Mouse (Mus musculus) ES-Bruce4 (cell line): ENCODE data around the gene Itsn1. TPM values are rescaled to one million over a fixed set of nuclear protein-coding genes. Genes with fewer than 3 reads are reported as not detected.

Source experiments
- H3K27ac ChIP-seq: 2 replicates; pipeline ENCODE4 v1.5.1; 2012; ENCODE audit warnings: low read length, inconsistent platforms; ENCODE audit not compliant: insufficient read depth
- H3K27me3 ChIP-seq: 2 replicates; pipeline ENCODE4 v1.6.1; 2012; ENCODE audit warnings: mild to moderate bottlenecking, low read length, inconsistent platforms; ENCODE audit not compliant: control insufficient read depth, poor library complexity, insufficient read depth, severe bottlenecking
- H3K36me3 ChIP-seq: 2 replicates; pipeline ENCODE4 v1.6.1; 2012; ENCODE audit warnings: inconsistent platforms, mild to moderate bottlenecking, low read length, moderate library complexity; ENCODE audit not compliant: control insufficient read depth, poor library complexity, insufficient read depth, severe bottlenecking
- H3K4me1 ChIP-seq: one replicate; pipeline ENCODE4 v1.8.1; 2011; ENCODE audit warnings: low read length; ENCODE audit not compliant: control insufficient read depth, insufficient read depth
- H3K4me3 ChIP-seq: 2 replicates; pipeline ENCODE4 v1.5.1; 2011; ENCODE audit warnings: low read depth, mild to moderate bottlenecking, low read length
- H3K9ac ChIP-seq: 2 replicates; pipeline ENCODE4 v1.6.1; 2012; ENCODE audit warnings: low read depth, mild to moderate bottlenecking, inconsistent platforms; ENCODE audit not compliant: poor library complexity, severe bottlenecking
- H3K9me3 ChIP-seq: replicated peaks from 2 replicates; pipeline ENCODE4 v1.6.1; 2012; ENCODE audit warnings: mild to moderate bottlenecking, low read length, inconsistent platforms; ENCODE audit not compliant: control insufficient read depth, poor library complexity, insufficient read depth, severe bottlenecking
- CTCF ChIP-seq: IDR thresholded peaks from one replicate; pipeline ENCODE4 v1.8.1; 2011; ENCODE audit warnings: low read depth, low read length
- EP300 ChIP-seq: IDR thresholded peaks from 2 replicates; pipeline ENCODE4 v1.6.1; 2011; ENCODE audit warnings: low read depth, low read length; ENCODE audit not compliant: insufficient read depth
- POLR2A ChIP-seq: IDR thresholded peaks from one replicate; pipeline ENCODE4 v1.8.1; 2011; ENCODE audit warnings: low read length; ENCODE audit not compliant: insufficient read depth
- polyA plus RNA-seq: library from polyadenylated mRNA; stranded (reverse); fragments of >200 nt; gene quantifications from 2 replicates; pipeline ENCODE4 v1.2.4, GENCODE M21; 2011; ENCODE audit warnings: low read depth; ENCODE audit not compliant: missing spikeins, insufficient read depth, insufficient read length

The Itsn1 gene
- polyA plus RNA-seq, 1 experiment = 85.7 TPM

GRCm38 (mm10) chr16:91868943-91869911 is 140.1 kb downstream of the Itsn1 start:
- H3K9me3 ChIP-seq = no peaks in the 10 kb centered on the region

GRCm38 (mm10) chr16:91870158-91870582 is 141.1 kb downstream of the Itsn1 start:
- Histone ChIP-seq H3K27me3 (no peaks in the 10 kb centered on the region), H3K9ac (no peak overlapping the region), H3K4me1 (no peaks in the 10 kb centered on the region), H3K27ac (no peak overlapping the region), H3K36me3 (no peaks in the 10 kb centered on the region), H3K9me3 (no peaks in the 10 kb centered on the region), H3K4me3 (no peak overlapping the region)
- no peak for TF ChIP-seq CTCF
- no peak for TF ChIP-seq POLR2A
- no peak for TF ChIP-seq EP300

More at GRCm38 (mm10) chr16:91868943-91869911, 140.1 kb downstream of the Itsn1 start:
- TF ChIP-seq CTCF (no peak), EP300 (no peak), POLR2A (no peak)
- no peak overlapping the region for H3K27ac ChIP-seq
- H3K4me3 ChIP-seq = no peak overlapping the region
- H3K9ac ChIP-seq = no peak overlapping the region
- H3K27me3 ChIP-seq = no peaks in the 10 kb centered on the region
- no peaks in the 10 kb centered on the region for H3K4me1 ChIP-seq
- no peaks in the 10 kb centered on the region for H3K36me3 ChIP-seq

- Histone ChIP-seq H3K36me3 (no peaks in the 10 kb centered on the region), H3K27me3 (no peaks in the 10 kb centered on the region), H3K4me3 (no peak overlapping the region), H3K9ac (no peak overlapping the region), H3K4me1 (no peaks in the 10 kb centered on the region), H3K27ac (no peak overlapping the region), H3K9me3 (no peaks in the 10 kb centered on the region)
- TF ChIP-seq EP300 = no peak
- TF ChIP-seq CTCF = no peak
- TF ChIP-seq POLR2A = no peak
Measured at GRCm38 (mm10) chr16:91871188-91871587, 142.1 kb downstream of the Itsn1 start.

GRCm38 (mm10) chr16:91873695-91874094 is 144.6 kb downstream of the Itsn1 start:
- Histone ChIP-seq H3K36me3 (no peaks in the 10 kb centered on the region), H3K27me3 (no peaks in the 10 kb centered on the region), H3K4me1 (no peaks in the 10 kb centered on the region), H3K9me3 (no peaks in the 10 kb centered on the region), H3K4me3 (no peak overlapping the region), H3K27ac (no peak overlapping the region), H3K9ac (no peak overlapping the region)
- TF ChIP-seq POLR2A = no peak
- TF ChIP-seq CTCF = no peak
- TF ChIP-seq EP300 = no peak

- Histone ChIP-seq H3K4me3 (no peak overlapping the region), H3K36me3 (no peaks in the 10 kb centered on the region), H3K27ac (no peak overlapping the region), H3K9ac (no peak overlapping the region), H3K9me3 (no peaks in the 10 kb centered on the region), H3K27me3 (no peaks in the 10 kb centered on the region), H3K4me1 (no peaks in the 10 kb centered on the region)
- TF ChIP-seq CTCF = no peak
- TF ChIP-seq EP300 = no peak
- no peak for TF ChIP-seq POLR2A
Measured at GRCm38 (mm10) chr16:91875567-91876344, 146.7 kb downstream of the Itsn1 start.

- no peak overlapping the region for H3K9ac ChIP-seq
- H3K9me3 ChIP-seq = no peaks in the 10 kb centered on the region
- TF ChIP-seq EP300 = no peak
- no peak for TF ChIP-seq POLR2A
- no peak for TF ChIP-seq CTCF
- H3K27ac ChIP-seq = no peak overlapping the region
- no peaks in the 10 kb centered on the region for H3K36me3 ChIP-seq
- H3K4me3 ChIP-seq = no peak overlapping the region
- H3K4me1 ChIP-seq = no peaks in the 10 kb centered on the region
- H3K27me3 ChIP-seq = no peaks in the 10 kb centered on the region
Measured at GRCm38 (mm10) chr16:91876457-91876856, 147.4 kb downstream of the Itsn1 start.
